Comparison of ENCODE assay signal across 8 mouse cellular contexts in genomic region chr13:46669048-46669619, GRCm38 (mm10). TPM values are rescaled to one million over a fixed set of nuclear protein-coding genes. Genes with fewer than 3 reads are reported as not detected.
DNase-seq lines count a peak whose midpoint lies in the region; ATAC-seq and TF ChIP-seq lines count a peak whose summit lies in the region.

Gene Fam8a1, plus strand, starts transcription at chr13:46669522.

- H3K4me3 ChIP-seq in cortical plate, adult 2 months (ENCODE audit: insufficient read depth, low read length), result peak within 1 kb of the TSS; percentile 52

- peak; percentile 92 for DNase-seq in gastrocnemius, postnatal 10 days
- DNase-seq in induced T-regulatory cell, adult 2 months (ENCODE audit: low read depth), result peak; percentile 96
- DNase-seq in left cerebral cortex, adult 9 months (ENCODE audit: low spot score in 2 of 2), result peak; percentile 64 to 92
- DNase-seq in right cerebral cortex, postnatal 14 days, result peak; percentile 90
- DNase-seq in urinary bladder, postnatal 36 days (ENCODE audit: low spot score in 2 of 2), result peak; percentile 87 to 89

- no peaks in the 10 kb centered on the region for H3K4me1 ChIP-seq in cortical plate, adult 2 months (ENCODE audit: control insufficient read depth, insufficient read depth, low read length)

- peak; percentile 94 for ATAC-seq in activated CD4-positive, CD25-positive, alpha-beta regulatory T cell, adult 4 months
- peak; percentile 98 for ATAC-seq in megakaryocyte progenitor cell, adult 5-6 weeks (replicated peaks; ENCODE audit: poor library complexity)

- TF ChIP-seq CTCF in cortical plate, adult 2 months (IDR thresholded peaks at IDR 0.05; ENCODE audit: extremely low read depth, insufficient read depth, low read length), result no peak

- peak within 1 kb of the TSS; percentile 76 for H3K27ac ChIP-seq in cortical plate, adult 2 months (ENCODE audit: insufficient read depth, low read length)

- TF ChIP-seq POLR2A in cortical plate, adult 2 months (IDR thresholded peaks at IDR 0.05; ENCODE audit: extremely low read depth, insufficient read depth, low read length), result peak; percentile 40; the same call in 1 of the 2 replicates

RNA-seq across cellular contexts. Expression of gene Fam8a1, which starts in this region (rescaled TPM):
- 1 to 10 TPM; 4.8 to 6.4 TPM for polyA plus RNA-seq in activated CD4-positive, CD25-positive, alpha-beta regulatory T cell, adult 4 months (2017; shearing (Covaris generic))
- 45.6 and 46.1 TPM in 2 replicates for polyA plus RNA-seq in cortical plate, adult 2 months (2012; rRNA removed)
- 10 to 100 TPM; 29.6 to 31.5 TPM for total RNA-seq in gastrocnemius, postnatal 10 days (2021)
- total RNA-seq in megakaryocyte progenitor cell, adult 5-6 weeks (2015), result 13.2 and 17.7 TPM in 2 replicates
- 7.0 TPM in 2 replicates for total RNA-seq in megakaryocyte progenitor cell, adult 5-6 weeks (2017)

Comparison
In these comparisons a context has a peak if more than half of its experiments do, and no peak if none do; other contexts are left out.
1. Peak in every context shown above with its lines: DNase-seq, ATAC-seq, H3K4me3 ChIP-seq and H3K27ac ChIP-seq.